Mouse (Mus musculus) lung, embryonic 16.5 days (tissue): Measurements from ENCODE around the gene Nrbp1. TPM values are rescaled to one million over a fixed set of nuclear protein-coding genes. Genes with fewer than 3 reads are reported as not detected.

Experiments
- ATAC-seq: fragments of 200-750 bp; cut with Nextera tagmentation; 2 replicates; pipeline ENCODE4 v1.8.0; 2017; ENCODE audit warnings: low read depth, mild to moderate bottlenecking, moderate library complexity
- H3K27ac ChIP-seq: fragments of 300-500 bp; sonication (generic); 2 replicates; pipeline ENCODE4 v1.5.1; 2014; ENCODE audit warnings: mild to moderate bottlenecking, control low read depth, low read length
- H3K27me3 ChIP-seq: fragments of 300-500 bp; sonication (generic); 2 replicates; pipeline ENCODE4 v1.6.1; 2014; ENCODE audit warnings: low read depth, low read length, mixed read lengths; ENCODE audit not compliant: control insufficient read depth, insufficient read depth
- H3K36me3 ChIP-seq: fragments of 300-500 bp; sonication (generic); 2 replicates; pipeline ENCODE4 v1.6.1; 2014; ENCODE audit warnings: low read length; ENCODE audit not compliant: control insufficient read depth, insufficient read depth
- H3K4me1 ChIP-seq: fragments of 300-500 bp; sonication (generic); replicated peaks from 2 replicates; pipeline ENCODE4 v1.6.1; 2014; ENCODE audit warnings: low read length, mixed read lengths; ENCODE audit not compliant: control insufficient read depth, insufficient read depth
- H3K4me2 ChIP-seq: fragments of 300-500 bp; sonication (generic); 2 replicates; pipeline ENCODE4 v1.6.1; 2014; ENCODE audit warnings: low read depth, low read length, control low read depth
- H3K4me3 ChIP-seq: fragments of 300-500 bp; sonication (generic); 2 replicates; pipeline ENCODE4 v1.5.1; 2014; ENCODE audit warnings: mild to moderate bottlenecking, low read length, control low read depth
- H3K9ac ChIP-seq: fragments of 300-500 bp; sonication (generic); 2 replicates; pipeline ENCODE4 v1.6.1; 2014; ENCODE audit warnings: low read length, control low read depth
- H3K9me3 ChIP-seq: fragments of 300-500 bp; sonication (generic); 2 replicates; pipeline ENCODE4 v1.6.1; 2016; ENCODE audit warnings: low read length; ENCODE audit not compliant: control insufficient read depth
- WGBS: fragments of 180-500 bp; shearing (Covaris S2); extraction: QIAGEN DNeasy Blood & Tissue Kit; methylation state at CpG from one replicate; pipeline ENCODE4 v1.1.7; 2014; 5-methylcytosine and 5-hydroxymethylcytosine counted together
- polyA plus RNA-seq: library from polyadenylated mRNA; unstranded; fragments of >200 nt; fragmentation: Nextera tagmentation; extraction: Ambion mirVana; gene quantifications from 2 replicates; pipeline ENCODE4 v1.2.1, GENCODE M21; 2015

Gene Nrbp1
- polyA plus RNA-seq, 1 experiment from 2014 or later = 162 TPM

- Histone ChIP-seq H3K27ac (peak overlapping the region; percentile 58), H3K36me3 (peaks cover 32% of the 10 kb centered on the region), H3K4me3 (no peak overlapping the region), H3K4me2 (no peak overlapping the region), H3K4me1 (peaks cover 11% of the 10 kb centered on the region), H3K9me3 (no peaks in the 10 kb centered on the region), H3K27me3 (no peaks in the 10 kb centered on the region), H3K9ac (0 out of 2 replicates have a peak overlapping the region, but pooled peaks have one; percentile 10)
- 91% methylated on average over 8 of the region's 8 CpGs for WGBS
- no peak for ATAC-seq
These were observed 13.1 kb downstream of the Nrbp1 start for GRCm38 (mm10) chr5:31253806-31254205.

GRCm38 (mm10) chr5:31254452-31254851 is 13.8 kb downstream of the Nrbp1 start:
- Histone ChIP-seq H3K27me3 (no peaks in the 10 kb centered on the region), H3K9ac (0 out of 2 replicates have a peak overlapping the region, but pooled peaks have one; percentile 10), H3K9me3 (no peaks in the 10 kb centered on the region), H3K36me3 (peaks cover 29% of the 10 kb centered on the region), H3K4me3 (no peak overlapping the region), H3K4me1 (peaks cover 11% of the 10 kb centered on the region), H3K4me2 (no peak overlapping the region), H3K27ac (peak overlapping the region; percentile 58)
- peak; percentile 24 for ATAC-seq
- WGBS = 62% methylated on average over 7 of the region's 7 CpGs

- Histone ChIP-seq H3K27me3 (no peaks in the 10 kb centered on the region), H3K9me3 (no peaks in the 10 kb centered on the region), H3K9ac (no peak overlapping the region), H3K4me3 (no peak overlapping the region), H3K4me1 (peaks cover 11% of the 10 kb centered on the region), H3K4me2 (no peak overlapping the region), H3K36me3 (peaks cover 30% of the 10 kb centered on the region), H3K27ac (peak overlapping the region; percentile 58; the same call in 1 of the 2 replicates)
- WGBS = 84% methylated on average over 8 of the region's 8 CpGs
- no peak for ATAC-seq
These were observed 14.2 kb downstream of the Nrbp1 start for GRCm38 (mm10) chr5:31254901-31255300.

- Histone ChIP-seq H3K4me3 (no peak overlapping the region), H3K9ac (no peak overlapping the region), H3K9me3 (no peaks in the 10 kb centered on the region), H3K27ac (no peak overlapping the region), H3K4me2 (no peak overlapping the region), H3K27me3 (no peaks in the 10 kb centered on the region), H3K36me3 (peaks cover 26% of the 10 kb centered on the region), H3K4me1 (peaks cover 11% of the 10 kb centered on the region)
- no peak for ATAC-seq
- WGBS = 85% methylated on average over 2 of the region's 2 CpGs
These were observed 14.7 kb downstream of the Nrbp1 start for GRCm38 (mm10) chr5:31255381-31255780.

- H3K36me3 ChIP-seq = peaks cover 26% of the 10 kb centered on the region
- H3K4me1 ChIP-seq = peaks cover 11% of the 10 kb centered on the region
- no peak overlapping the region for H3K27ac ChIP-seq
- H3K4me2 ChIP-seq = no peak overlapping the region
- no peaks in the 10 kb centered on the region for H3K27me3 ChIP-seq
- no peaks in the 10 kb centered on the region for H3K9me3 ChIP-seq
- no peak for ATAC-seq
- 87% methylated on average over 2 of the region's 2 CpGs for WGBS
- no peak overlapping the region for H3K9ac ChIP-seq
- H3K4me3 ChIP-seq = no peak overlapping the region
These were observed 15.3 kb downstream of the Nrbp1 start for GRCm38 (mm10) chr5:31255971-31256370.

GRCm38 (mm10) chr5:31257616-31258015 is 17.0 kb downstream of the Nrbp1 start:
- no peaks in the 10 kb centered on the region for H3K9me3 ChIP-seq
- no peak overlapping the region for H3K4me2 ChIP-seq
- no peak overlapping the region for H3K9ac ChIP-seq
- H3K27me3 ChIP-seq = no peaks in the 10 kb centered on the region
- peaks cover 7% of the 10 kb centered on the region for H3K4me1 ChIP-seq
- H3K4me3 ChIP-seq = no peak overlapping the region
- no peak overlapping the region for H3K27ac ChIP-seq
- peaks cover 22% of the 10 kb centered on the region for H3K36me3 ChIP-seq
- 80% methylated on average over 11 of the region's 11 CpGs for WGBS
- ATAC-seq = no peak

- no peaks in the 10 kb centered on the region for H3K9me3 ChIP-seq
- WGBS = 76% methylated on average over 7 of the region's 7 CpGs
- H3K4me3 ChIP-seq = no peak overlapping the region
- H3K9ac ChIP-seq = no peak overlapping the region
- H3K4me2 ChIP-seq = no peak overlapping the region
- no peak for ATAC-seq
- H3K4me1 ChIP-seq = no peaks in the 10 kb centered on the region
- no peak overlapping the region for H3K27ac ChIP-seq
- peaks cover 37% of the 10 kb centered on the region for H3K36me3 ChIP-seq
- H3K27me3 ChIP-seq = no peaks in the 10 kb centered on the region
These were observed 25.4 kb downstream of the Nrbp1 start for GRCm38 (mm10) chr5:31266101-31266500.

- no peak for ATAC-seq
These were observed 27.0 kb downstream of the Nrbp1 start for GRCm38 (mm10) chr5:31267686-31268085.

GRCm38 (mm10) chr5:31273018-31273417 is 32.4 kb downstream of the Nrbp1 start:
- no peak overlapping the region for H3K27ac ChIP-seq
- H3K4me2 ChIP-seq = no peak overlapping the region
- H3K4me1 ChIP-seq = no peaks in the 10 kb centered on the region
- ATAC-seq = no peak
- H3K27me3 ChIP-seq = no peaks in the 10 kb centered on the region
- no peak overlapping the region for H3K4me3 ChIP-seq
- 82% methylated on average over 6 of the region's 6 CpGs for WGBS
- H3K9ac ChIP-seq = no peak overlapping the region
- no peaks in the 10 kb centered on the region for H3K9me3 ChIP-seq
- peaks cover 25% of the 10 kb centered on the region for H3K36me3 ChIP-seq

More at GRCm38 (mm10) chr5:31267686-31268085, 27.0 kb downstream of the Nrbp1 start:
- Histone ChIP-seq H3K27me3 (no peaks in the 10 kb centered on the region), H3K27ac (no peak overlapping the region), H3K4me1 (no peaks in the 10 kb centered on the region), H3K4me2 (no peak overlapping the region), H3K9me3 (no peaks in the 10 kb centered on the region), H3K9ac (no peak overlapping the region), H3K4me3 (no peak overlapping the region), H3K36me3 (peaks cover 41% of the 10 kb centered on the region)
- WGBS = 86% methylated on average over 6 of the region's 6 CpGs
